Mouse (Mus musculus) monocyte, adult 5-6 weeks (primary cell): Measurements from ENCODE around the gene Gm10985. TPM values are rescaled to one million over a fixed set of nuclear protein-coding genes. Genes with fewer than 3 reads are reported as not detected.

Experiments used
- total RNA-seq: library from RNA; stranded (forward); fragments of 200-1000, 200-491, 200-594 nt; gene quantifications from 3 replicates; pipeline ENCODE4 v1.2.3, GENCODE M21; 2017

The Gm10985 gene
- total RNA-seq, 1 experiment from 2014 or later, result not detected

Other genes starting within 250 kb of the Gm10985 start
- gene Frem2, start 187.7 kb upstream of the Gm10985 start, total RNA-seq, result not detected in 3 replicates
- gene Ufm1, start 18.7 kb downstream of the Gm10985 start, total RNA-seq, result 29.4 to 55.0 TPM (median 38.5 TPM) in 3 replicates